Mouse (Mus musculus): ENCODE data around the gene Prkrip1. TPM values are rescaled to one million over a fixed set of nuclear protein-coding genes. Genes with fewer than 3 reads are reported as not detected.

Prkrip1 gene
- total RNA-seq, 2 experiments from 2014 or later: 28.3 to 39.2 TPM

Other genes with a start within 250 kb of the Prkrip1 start
- 1 to 10 TPM; 1.4 TPM for gene Ssc4d, start 224.4 kb downstream of the Prkrip1 start, total RNA-seq (2021)
- not detected for gene Zp3, start 218.9 kb downstream of the Prkrip1 start, total RNA-seq (2021)
- 1 to 10 TPM; 7.7 to 8.4 TPM for gene Dtx2, start 204.2 kb downstream of the Prkrip1 start, total RNA-seq (2021)
- not detected for gene Upk3b, start 160.5 kb downstream of the Prkrip1 start, total RNA-seq (2021)
- not detected for gene Upk3bl, start 144.5 kb downstream of the Prkrip1 start, total RNA-seq (2021)
- gene Rasa4, start 115.0 kb downstream of the Prkrip1 start, total RNA-seq (2021): 1 to 10 TPM; 3.8 to 7.0 TPM
- 10 to 100 TPM; 69.8 to 82.9 TPM for gene Polr2j, start 82.3 kb downstream of the Prkrip1 start, total RNA-seq (2021)
- 10 to 100 TPM; 10.9 to 17.7 TPM for gene Lrwd1, start 62.9 kb downstream of the Prkrip1 start, total RNA-seq (2021)
- gene Alkbh4, start 62.8 kb downstream of the Prkrip1 start, total RNA-seq (2021): 1 to 10 TPM; 7.7 to 9.0 TPM
- gene Orai2, start 28.2 kb downstream of the Prkrip1 start, total RNA-seq (2021): 10 to 100 TPM; 54.0 to 54.8 TPM
- 1 to 10 TPM; 8.0 to 9.7 TPM for gene Sh2b2, start 47.6 kb upstream of the Prkrip1 start, total RNA-seq (2021)